Comparison of ENCODE assay signal across 35 mouse cellular contexts in the genomic region with DNA sequence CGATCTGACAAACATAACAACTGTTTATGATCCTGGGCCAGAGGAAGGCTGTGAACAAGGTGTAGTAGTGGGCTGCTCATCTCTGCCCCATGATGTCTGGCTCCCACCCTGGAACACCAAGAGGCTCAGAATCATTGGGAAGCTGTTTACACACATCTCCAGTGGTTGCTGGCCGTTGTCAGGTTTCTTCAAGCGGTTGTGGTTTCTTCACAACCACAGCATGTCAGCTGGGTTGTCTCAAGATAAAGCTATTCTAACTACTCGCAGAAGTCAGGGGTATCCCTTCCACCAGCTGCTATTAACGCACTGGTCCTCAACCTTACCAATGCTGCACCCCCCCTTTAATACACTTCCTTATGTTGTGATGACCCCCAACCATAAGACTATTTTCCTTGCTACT.
"Had no signal": no experiment of that assay in that cellular context is flagged by ENCODE, and none has a peak within 500 bp of the region (broad histone marks: within the 10 kb centered on the region; RNA-seq: fewer than 3 reads in every experiment).

No protein-coding gene starts in this region.

- H3K9ac ChIP-seq: heart, embryonic 12.5 days; heart, embryonic 13.5 days; heart, embryonic 15.5 days; hindbrain, embryonic 12.5 days; hindbrain, embryonic 13.5 days; hindbrain, embryonic 14.5 days; hindbrain, embryonic 15.5 days; intestine, embryonic 15.5 days; kidney, embryonic 15.5 days had no signal

- H3K4me3 ChIP-seq: heart, embryonic 12.5 days; heart, embryonic 13.5 days; heart, embryonic 15.5 days; hindbrain, embryonic 10.5 days; hindbrain, embryonic 12.5 days; hindbrain, embryonic 13.5 days; hindbrain, embryonic 15.5 days; intestine, embryonic 15.5 days; kidney, embryonic 15.5 days; layer of hippocampus, adult 2 months; left cerebral cortex, adult 2 months had no signal

- H3K36me3 ChIP-seq: heart, embryonic 12.5 days; heart, embryonic 13.5 days; heart, embryonic 15.5 days; hindbrain, embryonic 10.5 days; hindbrain, embryonic 12.5 days; hindbrain, embryonic 13.5 days; hindbrain, embryonic 15.5 days; intestine, embryonic 15.5 days; kidney, embryonic 15.5 days had no signal

- DNase-seq: heart, postnatal 10 days; heart, postnatal 14 days; heart, postnatal 36 days; heart, postnatal 4 days; kidney, adult 11 months; kidney, adult 18-20 months; kidney, adult 2 months; kidney, adult 8-10 months; kidney, adult 9 months; kidney, postnatal 10 days; kidney, postnatal 14 days; kidney, postnatal 25 days; kidney, postnatal 36 days; kidney, postnatal 4 days; layer of hippocampus, adult 9-11 months; layer of hippocampus, postnatal 36 days had no signal

- H3K9me3 ChIP-seq: heart, embryonic 12.5 days; heart, embryonic 13.5 days; heart, embryonic 15.5 days; hindbrain, embryonic 10.5 days; hindbrain, embryonic 12.5 days; hindbrain, embryonic 13.5 days; hindbrain, embryonic 15.5 days; intestine, embryonic 15.5 days; kidney, embryonic 15.5 days had no signal

- H3K27ac ChIP-seq: heart, embryonic 13.5 days; heart, embryonic 15.5 days; hindbrain, embryonic 10.5 days; hindbrain, embryonic 12.5 days; hindbrain, embryonic 13.5 days; hindbrain, embryonic 14.5 days; hindbrain, embryonic 15.5 days; hindbrain, postnatal 0 days; intestine, embryonic 15.5 days; kidney, embryonic 15.5 days; kidney, postnatal 0 days; layer of hippocampus, adult 2 months; left cerebral cortex, adult 2 months had no signal

- H3K27me3 ChIP-seq: heart, embryonic 12.5 days; heart, embryonic 15.5 days; hindbrain, embryonic 12.5 days; hindbrain, embryonic 13.5 days; hindbrain, embryonic 15.5 days; intestine, embryonic 15.5 days; kidney, embryonic 15.5 days had no signal

- H3K4me2 ChIP-seq: heart, embryonic 11.5 days; heart, embryonic 12.5 days; heart, embryonic 13.5 days; heart, embryonic 15.5 days; hindbrain, embryonic 12.5 days; hindbrain, embryonic 13.5 days; hindbrain, embryonic 14.5 days; hindbrain, embryonic 15.5 days; intestine, embryonic 15.5 days; kidney, embryonic 15.5 days had no signal

- H3K4me1 ChIP-seq: heart, embryonic 12.5 days; heart, embryonic 13.5 days; heart, embryonic 15.5 days; hindbrain, embryonic 12.5 days; hindbrain, embryonic 13.5 days; hindbrain, embryonic 15.5 days had no signal

- ATAC-seq: hindbrain, embryonic 16.5 days; hindbrain, postnatal 0 days; inflammation-experienced regulatory T-cells, adult 6 months; intestine, embryonic 15.5 days; intestine, embryonic 16.5 days; intestine, postnatal 0 days had no signal
